Mouse (Mus musculus): ENCODE results near the gene Taar8b. TPM values are rescaled to one million over a fixed set of nuclear protein-coding genes. Genes with fewer than 3 reads are reported as not detected.

Gene Taar8b
- not detected in 4 replicates for total RNA-seq (2023)

GRCm38 (mm10) chr10:24092194-24092593 is at the start of gene Taar8b:
Gene Taar8b (minus strand): TSS chr10:24092294.

GRCm38 (mm10) chr10:24109434-24109833 is 17.3 kb upstream of the Taar8b start, which contains the start of gene Taar9:
Gene Taar9 (minus strand): TSS chr10:24109534.

GRCm38 (mm10) chr10:24101812-24102211 is 9.7 kb upstream of the Taar8b start, which contains the start of gene Taar8c:
Gene Taar8c (minus strand): TSS chr10:24101912.

GRCm38 (mm10) chr10:24076200-24076599 is 15.9 kb downstream of the Taar8b start, which contains the start of gene Taar8a:
Gene Taar8a (plus strand): TSS chr10:24076500.

GRCm38 (mm10) chr10:24049210-24049609 is 42.9 kb downstream of the Taar8b start, which contains the start of gene Taar7f:
Gene Taar7f (plus strand): TSS chr10:24049510.

Other genes starting within 250 kb of the Taar8b start
- not detected in 4 replicates for gene Vnn3, start 240.8 kb downstream of the Taar8b start, total RNA-seq (2023)
- gene Vnn1, start 197.6 kb downstream of the Taar8b start, total RNA-seq (2023): 0.38 TPM in 1 of 4 replicates, not detected in the others
- not detected in 4 replicates for gene Taar1, start 171.9 kb downstream of the Taar8b start, total RNA-seq (2023)
- not detected in 4 replicates for gene Taar2, start 153.7 kb downstream of the Taar8b start, total RNA-seq (2023)
- not detected in 4 replicates for gene Taar3, start 142.7 kb downstream of the Taar8b start, total RNA-seq (2023)
- gene Taar4, start 131.8 kb downstream of the Taar8b start, total RNA-seq (2023): not detected in 4 replicates
- gene Taar5, start 121.6 kb downstream of the Taar8b start, total RNA-seq (2023): not detected in 4 replicates
- not detected in 4 replicates for gene Taar6, start 106.6 kb downstream of the Taar8b start, total RNA-seq (2023)
- gene Taar7a, start 98.8 kb downstream of the Taar8b start, total RNA-seq (2023): not detected in 4 replicates
- not detected in 4 replicates for gene Taar7b, start 92.4 kb downstream of the Taar8b start, total RNA-seq (2023)
- gene Taar7d, start 65.1 kb downstream of the Taar8b start, total RNA-seq (2023): not detected in 4 replicates
- gene Taar7e, start 54.7 kb downstream of the Taar8b start, total RNA-seq (2023): not detected in 4 replicates
- gene Taar7f, start 42.8 kb downstream of the Taar8b start, total RNA-seq (2023): not detected in 4 replicates
- not detected in 4 replicates for gene Taar8a, start 15.8 kb downstream of the Taar8b start, total RNA-seq (2023)
- not detected in 4 replicates for gene Taar8c, start 9.6 kb upstream of the Taar8b start, total RNA-seq (2023)
- not detected in 4 replicates for gene Taar9, start 17.2 kb upstream of the Taar8b start, total RNA-seq (2023)
- 97.1 to 129 TPM (median 102 TPM) in 4 replicates for gene Stx7, start 57.0 kb upstream of the Taar8b start, total RNA-seq (2023)
- not detected in 4 replicates for gene Moxd1, start 131.2 kb upstream of the Taar8b start, total RNA-seq (2023)

Measured in B cell, adult 62 days (primary cell).